Mouse (Mus musculus) hindbrain, embryonic 12.5 days (tissue): ENCODE measurements around the gene Micall2. TPM values are rescaled to one million over a fixed set of nuclear protein-coding genes. Genes with fewer than 3 reads are reported as not detected.

Experiments
- ATAC-seq: fragments of 200-750 bp; cut with Nextera tagmentation; 2 replicates; pipeline ENCODE4 v1.8.0; 2017; ENCODE audit warnings: moderate TSS enrichment; ENCODE audit not compliant: low FRiP score
- H3K27ac ChIP-seq: fragments of 300-500 bp; sonication (generic); 2 replicates; pipeline ENCODE4 v1.5.1; 2016; ENCODE audit warnings: mild to moderate bottlenecking
- H3K27me3 ChIP-seq: fragments of 300-500 bp; sonication (generic); 2 replicates; pipeline ENCODE4 v1.6.1; 2016; ENCODE audit warnings: mild to moderate bottlenecking
- H3K36me3 ChIP-seq: fragments of 300-500 bp; sonication (generic); 2 replicates; pipeline ENCODE4 v1.6.1; 2016; ENCODE audit warnings: mild to moderate bottlenecking
- H3K4me1 ChIP-seq: fragments of 300-500 bp; sonication (generic); 2 replicates; pipeline ENCODE4 v1.6.1; 2016
- H3K4me2 ChIP-seq: fragments of 300-500 bp; sonication (generic); replicated peaks from 2 replicates; pipeline ENCODE4 v1.6.1; 2016; ENCODE audit warnings: mild to moderate bottlenecking
- H3K4me3 ChIP-seq: fragments of 300-500 bp; sonication (generic); 2 replicates; pipeline ENCODE4 v1.5.1; 2016; ENCODE audit warnings: mild to moderate bottlenecking
- H3K9ac ChIP-seq: fragments of 300-500 bp; sonication (generic); 2 replicates; pipeline ENCODE4 v1.6.1; 2016; ENCODE audit warnings: mild to moderate bottlenecking, moderate library complexity
- H3K9me3 ChIP-seq: fragments of 300-500 bp; sonication (generic); replicated peaks from 2 replicates; pipeline ENCODE4 v1.6.1; 2016; ENCODE audit warnings: mild to moderate bottlenecking
- WGBS: fragments of 180-500 bp; shearing (Covaris S2); methylation state at CpG from one replicate; pipeline ENCODE4 v1.1.7; 2016; 5-methylcytosine and 5-hydroxymethylcytosine counted together
- polyA plus RNA-seq: library from polyadenylated mRNA; unstranded; fragments of >200 nt; fragmentation: Nextera tagmentation; extraction: Ambion mirVana; gene quantifications from 2 replicates; pipeline ENCODE4 v1.2.1, GENCODE M21; 2016

Micall2 gene
- polyA plus RNA-seq, 1 experiment from 2014 or later = 8.2 TPM

DNA sequence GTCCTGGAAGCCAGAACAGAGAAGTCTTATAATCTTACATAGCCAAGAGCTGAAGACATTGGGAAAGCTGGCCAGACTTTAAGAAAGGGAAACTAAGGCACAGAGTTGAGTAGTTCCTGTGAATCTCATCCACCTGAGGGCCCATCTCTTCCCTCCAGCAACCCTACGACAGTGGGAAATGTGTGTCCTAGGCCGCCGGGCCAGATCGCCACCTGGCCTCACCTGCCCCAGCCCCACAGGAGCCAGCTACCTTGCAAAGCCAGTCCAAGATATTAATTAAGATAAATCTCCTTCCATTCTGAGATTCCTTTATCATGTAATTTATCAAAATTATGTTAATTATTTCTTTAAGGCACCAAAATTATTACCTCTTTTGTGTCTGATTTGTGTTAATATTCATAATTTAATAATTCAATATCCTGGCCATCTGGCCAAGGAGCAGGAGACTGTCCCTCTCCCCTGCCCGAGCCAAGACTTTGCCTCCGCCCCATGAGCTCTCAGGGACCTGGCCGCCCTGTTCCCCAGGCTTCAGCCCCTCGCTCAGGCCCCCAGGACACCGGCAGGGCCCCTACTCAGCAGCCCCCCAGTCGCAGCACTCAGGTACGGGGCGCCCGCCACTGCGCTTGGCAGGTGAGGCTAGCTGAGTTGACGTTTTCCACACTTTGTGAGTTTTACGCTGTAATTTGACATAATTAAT, 41.7 kb downstream of the Micall2 start:
- WGBS = 54% methylated on average over 16 of the region's 16 CpGs
- ATAC-seq = 0 out of 2 replicates have a peak, but pooled peaks have one; percentile 35

DNA sequence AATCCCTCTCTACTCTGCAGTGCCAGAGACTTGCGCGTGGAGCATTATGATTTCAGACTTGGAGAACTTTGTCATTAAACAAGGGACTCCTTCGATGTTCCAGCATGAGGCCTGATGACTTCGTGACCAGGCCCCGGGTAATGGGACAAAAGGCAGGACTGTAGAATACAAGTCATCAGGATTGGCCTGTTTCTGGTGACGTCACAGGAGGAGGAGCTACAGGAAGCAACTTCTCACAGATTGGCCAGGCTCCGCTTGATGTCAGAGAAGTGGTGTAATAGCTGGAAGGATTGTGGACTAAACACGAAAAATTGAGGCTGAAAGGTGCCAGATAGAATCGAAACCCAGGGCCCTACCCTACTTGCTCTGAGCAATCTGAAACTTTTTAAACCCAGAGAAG, 45.3 kb downstream of the Micall2 start:
- no peak for ATAC-seq
- 75% methylated on average over 9 of the region's 9 CpGs for WGBS
- H3K9ac ChIP-seq = no peak overlapping the region
- H3K27me3 ChIP-seq = peaks cover 33% of the 10 kb centered on the region
- H3K27ac ChIP-seq = no peak overlapping the region
- peaks cover 19% of the 10 kb centered on the region for H3K4me1 ChIP-seq
- H3K4me3 ChIP-seq = no peak overlapping the region
- no peaks in the 10 kb centered on the region for H3K36me3 ChIP-seq
- H3K4me2 ChIP-seq = no peak overlapping the region
- no peaks in the 10 kb centered on the region for H3K9me3 ChIP-seq

More for the DNA sequence above, 41.7 kb downstream of the Micall2 start:
- Histone ChIP-seq H3K4me2 (peak overlapping the region; percentile 22; the same call in 1 of the 2 replicates), H3K4me1 (peaks cover 7% of the 10 kb centered on the region), H3K36me3 (no peaks in the 10 kb centered on the region), H3K4me3 (no peak overlapping the region), H3K27ac (no peak overlapping the region; the same call in 1 of the 2 replicates), H3K27me3 (peaks cover 9% of the 10 kb centered on the region; the same call in 1 of the 2 replicates), H3K9ac (no peak overlapping the region), H3K9me3 (no peaks in the 10 kb centered on the region)

DNA sequence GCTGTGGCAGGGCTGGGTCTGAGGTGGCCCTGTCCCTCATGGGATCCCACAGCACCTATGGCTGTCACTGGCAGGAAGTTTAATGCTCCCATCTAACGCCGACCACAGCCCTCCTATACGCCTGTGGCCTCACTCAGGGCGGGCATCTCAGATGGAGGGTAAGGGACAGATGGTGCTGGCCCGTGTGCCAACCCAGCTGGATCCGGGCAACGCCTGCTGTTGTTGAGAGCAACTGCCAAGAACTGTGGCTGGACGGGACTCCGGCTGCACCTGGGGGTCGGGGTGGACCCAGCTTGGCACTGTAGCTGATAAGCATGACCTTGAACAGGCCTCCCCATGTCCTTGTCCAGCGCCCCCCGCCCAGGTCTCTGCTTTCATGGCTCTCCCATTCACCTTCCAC, 47.8 kb downstream of the Micall2 start:
- no peak overlapping the region for H3K4me3 ChIP-seq
- ATAC-seq = no peak
- H3K9me3 ChIP-seq = no peaks in the 10 kb centered on the region
- no peak overlapping the region for H3K27ac ChIP-seq
- WGBS = 76% methylated on average over 12 of the region's 12 CpGs
- H3K4me1 ChIP-seq = peaks cover 18% of the 10 kb centered on the region
- H3K36me3 ChIP-seq = no peaks in the 10 kb centered on the region
- peaks cover 58% of the 10 kb centered on the region for H3K27me3 ChIP-seq
- no peak overlapping the region for H3K4me2 ChIP-seq
- no peak overlapping the region for H3K9ac ChIP-seq

DNA sequence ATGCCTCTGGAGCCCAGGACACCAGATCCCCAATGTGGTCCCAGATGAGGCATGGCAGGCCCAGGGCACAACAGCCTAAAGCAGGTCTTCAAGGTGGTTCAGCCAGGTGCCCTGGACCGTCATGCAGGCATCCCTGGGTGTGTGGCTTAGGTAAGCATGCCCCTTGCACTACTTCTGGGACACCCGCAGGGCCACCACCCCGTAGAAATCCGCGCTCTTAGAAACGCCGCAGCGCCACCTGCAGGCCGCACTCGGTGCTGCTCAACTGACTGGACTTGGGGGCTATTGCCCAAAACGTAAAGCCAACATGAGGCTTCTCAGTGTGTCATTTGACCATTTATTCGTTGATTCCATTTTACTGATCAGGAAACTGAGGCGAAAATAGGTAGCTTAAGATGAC, 48.5 kb downstream of the Micall2 start:
- no peak overlapping the region for H3K27ac ChIP-seq
- no peak overlapping the region for H3K9ac ChIP-seq
- no peaks in the 10 kb centered on the region for H3K36me3 ChIP-seq
- ATAC-seq = no peak
- no peaks in the 10 kb centered on the region for H3K9me3 ChIP-seq
- H3K4me1 ChIP-seq = peaks cover 24% of the 10 kb centered on the region
- H3K4me2 ChIP-seq = no peak overlapping the region
- H3K27me3 ChIP-seq = peaks cover 65% of the 10 kb centered on the region
- 5% methylated on average over 13 of the region's 13 CpGs for WGBS
- no peak overlapping the region for H3K4me3 ChIP-seq

DNA sequence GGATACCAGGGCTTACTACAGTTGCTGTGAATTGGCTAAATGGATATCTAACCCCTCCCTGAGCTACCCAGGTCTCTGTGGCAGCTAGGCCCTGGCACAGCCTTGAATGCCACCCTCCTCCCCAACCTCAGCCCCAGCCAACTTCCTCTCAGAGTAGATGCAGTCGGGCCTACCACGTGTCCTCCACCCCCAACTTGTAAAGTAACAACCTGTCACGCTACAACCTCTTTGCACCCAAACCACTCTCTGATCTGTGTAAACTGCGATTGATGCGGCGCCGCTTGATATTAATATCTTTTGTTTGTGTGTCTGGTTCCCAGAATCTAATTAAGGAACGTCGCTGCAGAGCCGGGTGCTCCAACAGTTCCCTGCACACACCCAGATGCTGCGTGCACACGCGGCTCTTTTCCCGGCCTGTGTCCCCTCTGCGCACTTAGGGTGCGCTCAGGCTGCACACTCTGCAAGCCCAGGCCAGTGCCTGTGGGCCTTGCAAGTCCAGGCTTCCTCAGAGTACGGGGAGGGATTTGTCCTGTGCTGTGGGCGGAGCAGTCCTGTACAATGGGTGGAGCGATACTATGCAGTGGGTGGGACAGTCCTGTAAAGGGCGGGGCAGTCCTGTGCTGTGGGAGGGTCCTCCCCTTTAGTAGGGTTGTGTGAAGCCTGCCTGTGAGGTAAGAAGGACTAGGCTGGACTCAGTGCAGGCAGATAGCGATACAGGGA, 49.4 kb downstream of the Micall2 start:
- Histone ChIP-seq H3K27me3 (peaks cover 72% of the 10 kb centered on the region), H3K4me2 (no peak overlapping the region), H3K27ac (0 out of 2 replicates have a peak overlapping the region, but pooled peaks have one; percentile 24), H3K4me1 (peaks cover 32% of the 10 kb centered on the region), H3K9me3 (no peaks in the 10 kb centered on the region), H3K4me3 (no peak overlapping the region), H3K36me3 (no peaks in the 10 kb centered on the region), H3K9ac (no peak overlapping the region)
- WGBS = 25% methylated on average over 21 of the region's 21 CpGs
- peak; percentile 53 for ATAC-seq

DNA sequence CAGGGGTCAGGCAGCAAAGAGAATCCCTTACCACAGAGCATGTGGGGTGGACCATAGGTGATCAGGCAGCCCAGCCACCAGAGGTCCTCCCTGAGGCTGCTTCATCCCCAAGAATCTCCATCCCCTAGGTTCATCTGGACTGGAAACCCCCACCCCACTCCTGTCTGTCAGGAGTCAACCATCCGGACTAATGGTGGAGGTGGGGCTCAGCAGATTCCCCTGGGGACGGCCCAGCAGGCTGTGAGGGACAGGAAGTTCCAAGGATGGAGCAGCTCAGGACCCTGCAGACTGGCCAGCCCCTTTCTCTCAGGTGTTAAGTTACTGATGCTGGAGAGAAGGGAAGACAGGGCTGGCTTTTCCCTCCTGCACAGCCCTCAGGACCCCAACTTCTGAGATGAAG, 52.9 kb downstream of the Micall2 start:
- WGBS = 0% methylated on average over 2 of the region's 2 CpGs
- Histone ChIP-seq H3K4me3 (no peak overlapping the region), H3K27ac (0 out of 2 replicates have a peak overlapping the region, but pooled peaks have one; percentile 5), H3K27me3 (peaks cover 88% of the 10 kb centered on the region), H3K36me3 (no peaks in the 10 kb centered on the region), H3K9me3 (no peaks in the 10 kb centered on the region), H3K9ac (no peak overlapping the region), H3K4me2 (no peak overlapping the region), H3K4me1 (peaks cover 37% of the 10 kb centered on the region)
- no peak for ATAC-seq

DNA sequence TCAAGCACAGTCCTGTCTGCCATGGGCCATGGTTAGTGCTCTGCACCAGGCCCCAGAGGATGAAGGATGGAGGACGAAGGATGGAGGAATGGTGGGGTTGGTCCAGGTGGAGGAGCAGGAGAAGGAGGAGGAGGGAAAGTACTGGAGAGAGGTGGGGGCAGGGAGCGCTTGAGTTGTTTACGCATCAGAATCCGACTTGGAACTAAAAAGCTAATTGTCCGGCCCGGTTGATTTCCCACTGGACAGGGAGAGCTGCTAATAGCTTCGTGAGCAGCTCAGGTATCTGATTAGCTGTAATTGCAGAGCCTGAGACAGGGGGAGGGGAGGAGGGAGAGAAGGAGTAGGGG, 53.5 kb downstream of the Micall2 start:
- 8% methylated on average over 7 of the region's 7 CpGs for WGBS
- Histone ChIP-seq H3K9me3 (no peaks in the 10 kb centered on the region), H3K27me3 (peaks cover 92% of the 10 kb centered on the region), H3K4me3 (no peak overlapping the region), H3K4me2 (0 out of 2 replicates have a peak overlapping the region, but pooled peaks have one; percentile 21), H3K27ac (peak overlapping the region; percentile 74), H3K36me3 (no peaks in the 10 kb centered on the region), H3K4me1 (peaks cover 36% of the 10 kb centered on the region), H3K9ac (no peak overlapping the region)
- peak; percentile 35 for ATAC-seq

DNA sequence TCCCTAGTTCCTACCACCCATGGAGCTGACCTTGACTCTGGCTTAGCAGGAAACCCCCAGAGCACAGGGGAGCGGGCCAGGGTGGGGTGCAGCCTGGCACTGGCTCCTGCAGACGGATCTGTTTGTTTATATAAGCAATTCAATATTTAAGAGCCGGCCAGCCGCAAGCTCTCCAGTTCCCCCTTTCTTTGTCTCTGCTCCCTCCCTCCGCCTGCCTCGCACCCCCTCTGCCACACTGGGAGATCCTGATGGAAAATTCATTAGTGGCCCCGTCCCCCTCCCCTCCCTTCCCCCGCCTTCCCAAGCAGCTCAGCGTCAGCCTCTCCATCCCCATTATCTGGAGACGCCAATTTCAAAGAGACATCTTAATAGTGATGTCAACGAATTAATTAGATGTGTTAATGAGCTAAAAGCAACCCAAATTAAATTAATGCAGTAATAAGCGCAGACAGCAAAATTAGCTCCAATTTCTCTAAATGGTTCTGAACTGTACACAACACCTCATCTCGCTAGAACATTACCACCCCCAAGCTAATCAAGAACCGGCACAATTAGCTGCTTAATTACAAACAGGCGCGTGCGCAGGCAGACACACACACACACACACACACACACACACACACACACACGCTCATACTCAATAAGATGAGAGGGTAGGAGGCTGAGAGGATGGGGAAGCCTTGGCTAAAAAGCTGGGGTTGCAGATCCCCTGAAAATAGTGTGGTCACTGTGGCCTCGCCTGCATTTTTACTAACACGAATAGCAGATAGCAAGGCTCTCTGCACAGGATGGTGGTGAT, 54.1 kb downstream of the Micall2 start:
- Histone ChIP-seq H3K9ac (peak overlapping the region; percentile 33), H3K4me3 (no peak overlapping the region), H3K9me3 (no peaks in the 10 kb centered on the region), H3K27ac (peak overlapping the region; percentile 81), H3K27me3 (peaks cover 90% of the 10 kb centered on the region), H3K4me2 (peak overlapping the region; percentile 21; the same call in 1 of the 2 replicates), H3K4me1 (peaks cover 30% of the 10 kb centered on the region), H3K36me3 (no peaks in the 10 kb centered on the region)
- WGBS = 4% methylated on average over 20 of the region's 20 CpGs
- peak; percentile 65 for ATAC-seq

DNA sequence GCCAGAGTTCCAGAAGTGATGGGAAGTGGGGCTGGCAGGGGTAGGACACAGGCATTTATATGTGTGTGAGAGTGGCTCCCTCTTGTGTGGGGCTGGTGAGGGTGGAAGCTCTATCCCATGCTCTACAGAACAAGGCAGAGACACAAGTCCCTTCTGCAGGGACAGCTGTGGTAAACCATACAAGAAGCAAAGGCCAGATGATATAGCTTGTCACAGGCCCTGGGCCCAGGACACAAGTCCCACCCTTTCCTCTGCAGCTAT, 60.5 kb downstream of the Micall2 start:
- no peak overlapping the region for H3K27ac ChIP-seq
- H3K4me1 ChIP-seq = peaks cover 14% of the 10 kb centered on the region
- no peaks in the 10 kb centered on the region for H3K9me3 ChIP-seq
- no peaks in the 10 kb centered on the region for H3K36me3 ChIP-seq
- H3K9ac ChIP-seq = no peak overlapping the region
- no peak overlapping the region for H3K4me3 ChIP-seq
- ATAC-seq = 0 out of 2 replicates have a peak, but pooled peaks have one; percentile 23
- H3K4me2 ChIP-seq = no peak overlapping the region
- H3K27me3 ChIP-seq = peaks cover 85% of the 10 kb centered on the region

DNA sequence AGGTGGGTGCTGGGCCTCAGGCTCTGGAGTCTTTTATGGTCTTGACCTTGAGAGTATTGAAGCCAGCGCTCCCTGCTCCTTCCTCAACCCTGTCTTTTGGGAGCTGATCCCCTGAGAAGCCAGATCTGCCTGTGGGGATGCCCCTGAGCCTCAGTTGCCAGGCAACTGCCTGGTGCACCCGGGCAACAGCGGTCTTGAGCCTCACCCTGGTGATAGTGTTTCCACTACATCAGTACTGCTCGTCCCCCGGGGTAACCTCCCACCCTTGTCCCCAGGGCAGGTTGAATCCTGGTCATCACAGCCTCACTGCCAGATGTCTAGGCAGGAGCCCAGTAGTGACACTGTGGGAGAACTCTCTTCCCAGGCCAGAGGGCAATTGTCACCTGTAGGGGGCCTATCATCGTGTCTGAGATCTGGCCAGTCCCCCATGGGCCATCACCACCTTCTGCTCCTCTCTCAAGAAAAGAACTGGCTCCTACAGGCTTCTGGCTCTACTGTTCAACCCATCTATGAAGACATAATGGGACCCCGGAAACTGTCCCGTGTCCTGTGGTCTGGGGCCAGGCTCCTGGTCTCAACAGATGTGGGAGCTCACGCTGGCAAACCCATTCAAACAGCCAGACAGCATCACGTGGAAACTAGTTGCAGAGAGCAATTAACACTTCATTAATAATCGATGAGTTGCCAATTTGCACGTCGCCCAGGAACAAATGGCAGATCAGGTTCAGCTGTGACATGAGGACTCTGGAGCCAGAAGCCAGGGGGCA, 61.0 kb downstream of the Micall2 start:
- H3K9ac ChIP-seq = no peak overlapping the region
- no peak overlapping the region for H3K4me3 ChIP-seq
- no peak for ATAC-seq
- 0 out of 2 replicates have a peak overlapping the region, but pooled peaks have one; percentile 7 for H3K27ac ChIP-seq
- H3K27me3 ChIP-seq = peaks cover 88% of the 10 kb centered on the region
- H3K36me3 ChIP-seq = no peaks in the 10 kb centered on the region
- H3K4me2 ChIP-seq = no peak overlapping the region
- H3K9me3 ChIP-seq = no peaks in the 10 kb centered on the region
- WGBS = 34% methylated on average over 13 of the region's 13 CpGs
- H3K4me1 ChIP-seq = peaks cover 14% of the 10 kb centered on the region

DNA sequence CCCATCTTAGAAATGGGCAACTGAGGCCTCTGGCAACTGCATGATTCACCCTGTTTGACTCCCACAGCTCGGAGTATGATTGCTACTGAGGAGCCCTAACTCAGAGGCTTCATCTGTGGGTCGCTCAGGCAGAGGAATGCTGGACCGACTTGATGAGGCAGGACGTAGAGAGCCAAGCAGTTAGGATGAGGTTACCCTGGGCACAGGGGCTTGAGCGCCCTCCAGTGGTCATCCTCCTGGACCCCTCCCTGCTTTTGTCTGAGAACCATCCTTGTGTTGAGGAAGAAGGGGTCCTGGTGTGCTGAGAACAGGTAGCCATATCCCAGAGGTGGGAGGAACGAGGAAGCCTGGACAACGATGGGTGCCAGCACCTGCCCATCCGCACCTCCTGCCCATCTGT, 66.8 kb downstream of the Micall2 start:
- H3K36me3 ChIP-seq = no peaks in the 10 kb centered on the region
- no peak overlapping the region for H3K27ac ChIP-seq
- peaks cover 96% of the 10 kb centered on the region for H3K27me3 ChIP-seq
- H3K4me1 ChIP-seq = peaks cover 23% of the 10 kb centered on the region
- H3K9ac ChIP-seq = peak overlapping the region; percentile 18; the same call in 1 of the 2 replicates
- no peaks in the 10 kb centered on the region for H3K9me3 ChIP-seq
- H3K4me2 ChIP-seq = no peak overlapping the region
- ATAC-seq = no peak; the same call in 1 of the 2 replicates
- 9% methylated on average over 8 of the region's 8 CpGs for WGBS
- no peak overlapping the region for H3K4me3 ChIP-seq
